Mouse (Mus musculus) intestine, postnatal 0 days (tissue): ENCODE data around the gene Pms1. TPM values are rescaled to one million over a fixed set of nuclear protein-coding genes. Genes with fewer than 3 reads are reported as not detected.

Source experiments
- ATAC-seq: fragments of 200-750 bp; cut with Nextera tagmentation; 2 replicates; pipeline ENCODE4 v1.8.0; 2017; ENCODE audit warnings: mild to moderate bottlenecking, moderate TSS enrichment, moderate library complexity
- H3K27ac ChIP-seq: fragments of 300-500 bp; sonication (generic); 2 replicates; pipeline ENCODE4 v1.5.1; 2014; ENCODE audit warnings: mild to moderate bottlenecking, low read depth, low read length, moderate library complexity
- H3K27me3 ChIP-seq: fragments of 300-500 bp; sonication (generic); replicated peaks from 2 replicates; pipeline ENCODE4 v1.6.1; 2014; ENCODE audit warnings: low read length, mixed read lengths; ENCODE audit not compliant: control insufficient read depth, insufficient read depth
- H3K36me3 ChIP-seq: fragments of 300-500 bp; sonication (generic); 2 replicates; pipeline ENCODE4 v1.6.1; 2014; ENCODE audit warnings: mild to moderate bottlenecking, moderate library complexity; ENCODE audit not compliant: control insufficient read depth, insufficient read depth
- H3K4me1 ChIP-seq: fragments of 300-500 bp; sonication (generic); replicated peaks from 2 replicates; pipeline ENCODE4 v1.6.1; 2014; ENCODE audit warnings: antibody characterized with exemption, low read length, mixed read lengths; ENCODE audit not compliant: control insufficient read depth, insufficient read depth
- H3K4me2 ChIP-seq: fragments of 300-500 bp; sonication (generic); replicated peaks from 2 replicates; pipeline ENCODE4 v1.6.1; 2014; ENCODE audit warnings: low read depth, mild to moderate bottlenecking, moderate library complexity
- H3K4me3 ChIP-seq: fragments of 300-500 bp; sonication (generic); 2 replicates; pipeline ENCODE4 v1.5.1; 2014; ENCODE audit warnings: low read depth, low read length
- H3K9ac ChIP-seq: fragments of 300-500 bp; sonication (generic); 2 replicates; pipeline ENCODE4 v1.6.1; 2014; ENCODE audit warnings: mild to moderate bottlenecking, low read depth, low read length
- H3K9me3 ChIP-seq: fragments of 300-500 bp; sonication (generic); 2 replicates; pipeline ENCODE4 v1.6.1; 2016; ENCODE audit warnings: mixed run types; ENCODE audit not compliant: control insufficient read depth
- CTCF ChIP-seq: sonication (generic); IDR thresholded peaks from 2 replicates; pipeline ENCODE4 v1.5.1; 2016; ENCODE audit warnings: low read depth, mild to moderate bottlenecking, control low read depth, antibody characterized with exemption, moderate library complexity
- WGBS: fragments of 180-500 bp; shearing (Covaris S2); extraction: QIAGEN DNeasy Blood & Tissue Kit; methylation state at CpG from one replicate; pipeline ENCODE4 v1.1.7; 2014; 5-methylcytosine and 5-hydroxymethylcytosine counted together
- polyA plus RNA-seq: library from polyadenylated mRNA; unstranded; fragments of >200 nt; fragmentation: Nextera tagmentation; extraction: Ambion mirVana; gene quantifications from 2 replicates; pipeline ENCODE4 v1.2.1, GENCODE M21; 2015

Gene Pms1
- polyA plus RNA-seq, 1 experiment from 2014 or later, result 6.8 TPM

- H3K9me3 ChIP-seq, result no peaks in the 10 kb centered on the region
- H3K9ac ChIP-seq, result no peak overlapping the region
- H3K27me3 ChIP-seq, result no peaks in the 10 kb centered on the region
- 43% methylated on average over 2 of the region's 2 CpGs for WGBS
- H3K27ac ChIP-seq, result no peak overlapping the region
- 0 out of 2 replicates have a peak, but pooled peaks cover 5% of the 10 kb centered on the region for H3K36me3 ChIP-seq
- no peak for TF ChIP-seq CTCF
- H3K4me3 ChIP-seq, result no peak overlapping the region
- H3K4me1 ChIP-seq, result no peaks in the 10 kb centered on the region
- no peak for ATAC-seq
- no peak overlapping the region for H3K4me2 ChIP-seq
These were observed 92.9 kb downstream of the Pms1 start for GRCm38 (mm10) chr1:53203902-53204301.

- Histone ChIP-seq H3K4me1 (no peaks in the 10 kb centered on the region), H3K27ac (no peak overlapping the region), H3K4me2 (no peak overlapping the region), H3K27me3 (no peaks in the 10 kb centered on the region), H3K9me3 (no peaks in the 10 kb centered on the region), H3K36me3 (0 out of 2 replicates have a peak, but pooled peaks cover 5% of the 10 kb centered on the region), H3K4me3 (no peak overlapping the region), H3K9ac (no peak overlapping the region)
- no peak for ATAC-seq
- no peak for TF ChIP-seq CTCF
- 71% methylated on average over 2 of the region's 2 CpGs for WGBS
These were observed 95.1 kb downstream of the Pms1 start for GRCm38 (mm10) chr1:53201630-53202199.

- WGBS, result 87% methylated on average over 3 of the region's 3 CpGs
These were observed 102.3 kb downstream of the Pms1 start for GRCm38 (mm10) chr1:53194536-53194935.

GRCm38 (mm10) chr1:53191234-53191633 lies 105.6 kb downstream of the Pms1 start:
- H3K27ac ChIP-seq, result no peak overlapping the region
- H3K27me3 ChIP-seq, result no peaks in the 10 kb centered on the region
- H3K36me3 ChIP-seq, result no peaks in the 10 kb centered on the region
- no peak overlapping the region for H3K9ac ChIP-seq
- H3K4me1 ChIP-seq, result no peaks in the 10 kb centered on the region
- ATAC-seq, result no peak
- H3K9me3 ChIP-seq, result no peaks in the 10 kb centered on the region
- no peak for TF ChIP-seq CTCF
- 80% methylated on average over 3 of the region's 3 CpGs for WGBS
- no peak overlapping the region for H3K4me2 ChIP-seq
- no peak overlapping the region for H3K4me3 ChIP-seq

More at GRCm38 (mm10) chr1:53194536-53194935, 102.3 kb downstream of the Pms1 start:
- no peaks in the 10 kb centered on the region for H3K4me1 ChIP-seq
- no peaks in the 10 kb centered on the region for H3K36me3 ChIP-seq
- no peak overlapping the region for H3K4me2 ChIP-seq
- H3K27me3 ChIP-seq, result no peaks in the 10 kb centered on the region
- no peaks in the 10 kb centered on the region for H3K9me3 ChIP-seq
- no peak for ATAC-seq
- no peak overlapping the region for H3K27ac ChIP-seq
- no peak overlapping the region for H3K9ac ChIP-seq
- TF ChIP-seq CTCF, result no peak
- H3K4me3 ChIP-seq, result no peak overlapping the region

- Histone ChIP-seq H3K27me3 (no peaks in the 10 kb centered on the region), H3K4me1 (no peaks in the 10 kb centered on the region), H3K4me3 (no peak overlapping the region), H3K4me2 (no peak overlapping the region), H3K9me3 (no peaks in the 10 kb centered on the region), H3K9ac (no peak overlapping the region), H3K27ac (no peak overlapping the region), H3K36me3 (no peaks in the 10 kb centered on the region)
- TF ChIP-seq CTCF, result no peak
- ATAC-seq, result no peak
- 65% methylated on average over 3 of the region's 3 CpGs for WGBS
These were observed 107.2 kb downstream of the Pms1 start for GRCm38 (mm10) chr1:53189620-53190019.

GRCm38 (mm10) chr1:53187536-53187935 lies 109.3 kb downstream of the Pms1 start, which contains the start of gene 1700019A02Rik:
Gene 1700019A02Rik, minus strand, starts transcription at chr1:53187636.
- no peak within 1 kb of the TSS for H3K27ac ChIP-seq
- no peak within 1 kb of the TSS for H3K4me2 ChIP-seq
- no peaks in the 10 kb centered on the region for H3K36me3 ChIP-seq
- ATAC-seq, result no peak
- no peaks in the 10 kb centered on the region for H3K4me1 ChIP-seq
- TF ChIP-seq CTCF, result no peak
- H3K9me3 ChIP-seq, result no peaks in the 10 kb centered on the region
- no peaks in the 10 kb centered on the region for H3K27me3 ChIP-seq
- H3K9ac ChIP-seq, result no peak within 1 kb of the TSS
- 92% methylated on average over 8 of the region's 8 CpGs for WGBS
- no peak within 1 kb of the TSS for H3K4me3 ChIP-seq
